Mouse (Mus musculus) lung, embryonic 16.5 days (tissue): ENCODE measurements around the gene Shank1. TPM values are rescaled to one million over a fixed set of nuclear protein-coding genes. Genes with fewer than 3 reads are reported as not detected.

Source experiments
- ATAC-seq: fragments of 200-750 bp; cut with Nextera tagmentation; 2 replicates; pipeline ENCODE4 v1.8.0; 2017; ENCODE audit warnings: low read depth, mild to moderate bottlenecking, moderate library complexity
- H3K27ac ChIP-seq: fragments of 300-500 bp; sonication (generic); 2 replicates; pipeline ENCODE4 v1.5.1; 2014; ENCODE audit warnings: mild to moderate bottlenecking, control low read depth, low read length
- H3K27me3 ChIP-seq: fragments of 300-500 bp; sonication (generic); 2 replicates; pipeline ENCODE4 v1.6.1; 2014; ENCODE audit warnings: low read depth, low read length, mixed read lengths; ENCODE audit not compliant: control insufficient read depth, insufficient read depth
- H3K36me3 ChIP-seq: fragments of 300-500 bp; sonication (generic); 2 replicates; pipeline ENCODE4 v1.6.1; 2014; ENCODE audit warnings: low read length; ENCODE audit not compliant: control insufficient read depth, insufficient read depth
- H3K4me1 ChIP-seq: fragments of 300-500 bp; sonication (generic); replicated peaks from 2 replicates; pipeline ENCODE4 v1.6.1; 2014; ENCODE audit warnings: low read length, mixed read lengths; ENCODE audit not compliant: control insufficient read depth, insufficient read depth
- H3K4me2 ChIP-seq: fragments of 300-500 bp; sonication (generic); 2 replicates; pipeline ENCODE4 v1.6.1; 2014; ENCODE audit warnings: low read depth, low read length, control low read depth
- H3K4me3 ChIP-seq: fragments of 300-500 bp; sonication (generic); 2 replicates; pipeline ENCODE4 v1.5.1; 2014; ENCODE audit warnings: mild to moderate bottlenecking, low read length, control low read depth
- H3K9ac ChIP-seq: fragments of 300-500 bp; sonication (generic); 2 replicates; pipeline ENCODE4 v1.6.1; 2014; ENCODE audit warnings: low read length, control low read depth
- H3K9me3 ChIP-seq: fragments of 300-500 bp; sonication (generic); 2 replicates; pipeline ENCODE4 v1.6.1; 2016; ENCODE audit warnings: low read length; ENCODE audit not compliant: control insufficient read depth
- WGBS: fragments of 180-500 bp; shearing (Covaris S2); extraction: QIAGEN DNeasy Blood & Tissue Kit; methylation state at CpG from one replicate; pipeline ENCODE4 v1.1.7; 2014; 5-methylcytosine and 5-hydroxymethylcytosine counted together
- polyA plus RNA-seq: library from polyadenylated mRNA; unstranded; fragments of >200 nt; fragmentation: Nextera tagmentation; extraction: Ambion mirVana; gene quantifications from 2 replicates; pipeline ENCODE4 v1.2.1, GENCODE M21; 2015

The Shank1 gene
- polyA plus RNA-seq, 1 experiment from 2014 or later = 1.1 TPM

- Histone ChIP-seq H3K27me3 (peaks cover 47% of the 10 kb centered on the region), H3K9me3 (no peaks in the 10 kb centered on the region), H3K4me3 (peak overlapping the region; percentile 38), H3K36me3 (no peaks in the 10 kb centered on the region), H3K9ac (no peak overlapping the region), H3K4me1 (peaks cover 4% of the 10 kb centered on the region; the same call in 1 of the 2 replicates), H3K4me2 (peak overlapping the region; percentile 68), H3K27ac (no peak overlapping the region)
- ATAC-seq = peak; percentile 63; the same call in 1 of the 2 replicates
- WGBS = 3% methylated on average over 26 of the region's 40 CpGs
Observed at GRCm38 (mm10) chr7:44335031-44335878, 25.2 kb downstream of the Shank1 start.

- no peak; the same call in 1 of the 2 replicates for ATAC-seq
- Histone ChIP-seq H3K9ac (no peak overlapping the region), H3K4me2 (peak overlapping the region; percentile 68), H3K27ac (no peak overlapping the region), H3K4me3 (peak overlapping the region; percentile 38), H3K4me1 (peaks cover 4% of the 10 kb centered on the region; the same call in 1 of the 2 replicates), H3K36me3 (no peaks in the 10 kb centered on the region), H3K27me3 (peaks cover 47% of the 10 kb centered on the region), H3K9me3 (no peaks in the 10 kb centered on the region)
- 7% methylated on average over 39 of the region's 54 CpGs for WGBS
Observed at GRCm38 (mm10) chr7:44336046-44337021, 26.3 kb downstream of the Shank1 start.

GRCm38 (mm10) chr7:44337121-44337849, 27.2 kb downstream of the Shank1 start:
- Histone ChIP-seq H3K4me1 (peaks cover 4% of the 10 kb centered on the region; the same call in 1 of the 2 replicates), H3K27me3 (peaks cover 47% of the 10 kb centered on the region), H3K4me2 (no peak overlapping the region), H3K4me3 (no peak overlapping the region), H3K9ac (no peak overlapping the region), H3K9me3 (no peaks in the 10 kb centered on the region), H3K36me3 (no peaks in the 10 kb centered on the region), H3K27ac (no peak overlapping the region)
- 5% methylated on average over 32 of the region's 32 CpGs for WGBS
- no peak for ATAC-seq

GRCm38 (mm10) chr7:44340226-44340625, 30.2 kb downstream of the Shank1 start:
- WGBS = 46% methylated on average over 6 of the region's 6 CpGs
- no peaks in the 10 kb centered on the region for H3K9me3 ChIP-seq

GRCm38 (mm10) chr7:44341119-44341518, 31.1 kb downstream of the Shank1 start:
- 75% methylated on average over 10 of the region's 10 CpGs for WGBS
- peaks cover 5% of the 10 kb centered on the region for H3K4me1 ChIP-seq
- H3K4me2 ChIP-seq = no peak overlapping the region
- H3K27ac ChIP-seq = no peak overlapping the region
- no peaks in the 10 kb centered on the region for H3K36me3 ChIP-seq
- no peak overlapping the region for H3K9ac ChIP-seq
- no peak for ATAC-seq
- no peak overlapping the region for H3K4me3 ChIP-seq
- peaks cover 28% of the 10 kb centered on the region for H3K27me3 ChIP-seq
- no peaks in the 10 kb centered on the region for H3K9me3 ChIP-seq

More at GRCm38 (mm10) chr7:44340226-44340625, 30.2 kb downstream of the Shank1 start:
- no peak overlapping the region for H3K9ac ChIP-seq
- no peak for ATAC-seq
- no peak overlapping the region for H3K4me3 ChIP-seq
- H3K36me3 ChIP-seq = no peaks in the 10 kb centered on the region
- H3K27ac ChIP-seq = no peak overlapping the region
- H3K4me2 ChIP-seq = no peak overlapping the region
- peaks cover 9% of the 10 kb centered on the region for H3K4me1 ChIP-seq
- H3K27me3 ChIP-seq = peaks cover 37% of the 10 kb centered on the region

- ATAC-seq = no peak
- H3K27me3 ChIP-seq = peaks cover 22% of the 10 kb centered on the region
Observed at GRCm38 (mm10) chr7:44341714-44342113, 31.7 kb downstream of the Shank1 start.

GRCm38 (mm10) chr7:44343459-44344015, 33.5 kb downstream of the Shank1 start:
- Histone ChIP-seq H3K27me3 (peaks cover 7% of the 10 kb centered on the region), H3K36me3 (no peaks in the 10 kb centered on the region), H3K9ac (no peak overlapping the region), H3K4me2 (0 out of 2 replicates have a peak overlapping the region, but pooled peaks have one; percentile 16), H3K27ac (no peak overlapping the region), H3K4me1 (peaks cover 5% of the 10 kb centered on the region), H3K4me3 (no peak overlapping the region), H3K9me3 (no peaks in the 10 kb centered on the region)
- ATAC-seq = peak; percentile 48; the same call in 1 of the 2 replicates
- WGBS = 13% methylated on average over 11 of the region's 11 CpGs

More at GRCm38 (mm10) chr7:44341714-44342113, 31.7 kb downstream of the Shank1 start:
- Histone ChIP-seq H3K4me3 (no peak overlapping the region), H3K4me1 (peaks cover 5% of the 10 kb centered on the region), H3K9ac (no peak overlapping the region), H3K4me2 (no peak overlapping the region), H3K9me3 (no peaks in the 10 kb centered on the region), H3K36me3 (no peaks in the 10 kb centered on the region), H3K27ac (no peak overlapping the region)
- WGBS = 57% methylated on average over 5 of the region's 5 CpGs

GRCm38 (mm10) chr7:44344622-44345021, 34.6 kb downstream of the Shank1 start:
- peaks cover 3% of the 10 kb centered on the region; the same call in 1 of the 2 replicates for H3K27me3 ChIP-seq
- WGBS = 62% methylated on average over 12 of the region's 12 CpGs
- no peak overlapping the region for H3K27ac ChIP-seq
- peaks cover 5% of the 10 kb centered on the region for H3K4me1 ChIP-seq
- H3K9me3 ChIP-seq = no peaks in the 10 kb centered on the region
- ATAC-seq = no peak
- no peak overlapping the region for H3K4me2 ChIP-seq
- H3K4me3 ChIP-seq = no peak overlapping the region
- H3K36me3 ChIP-seq = no peaks in the 10 kb centered on the region
- H3K9ac ChIP-seq = no peak overlapping the region
